Mouse (Mus musculus): ENCODE measurements at regions not wholly inside any gene's neighbourhood (a gene's known extent, or its start where the extent isn't known, plus 50 kb on each side); places are given as distances from the start of the nearest gene placed in this dataset.

GRCm38 (mm10) chr17:75877848-75878247, 326.1 kb upstream of the Fam98a start:
- TF ChIP-seq POLR2A (IDR thresholded peaks at IDR 0.05; ENCODE audit: low read depth, low read length) (no peak), CTCF (IDR thresholded peaks at IDR 0.05; ENCODE audit: borderline replicate concordance, insufficient read depth, low read length) (peak; percentile 53; the same call in 1 of the 2 replicates)
